Mouse (Mus musculus) liver, adult 2 months (tissue): ENCODE results near the gene Zbp1.

ENCODE experiments used
- CTCF ChIP-seq: fragments of 200-500 bp; IDR thresholded peaks from 2 replicates; pipeline ENCODE4 v1.5.1; 2011; ENCODE audit warnings: low read depth, low read length, control low read depth
- POLR2A ChIP-seq: fragments of 200-500 bp; IDR thresholded peaks from 2 replicates; pipeline ENCODE4 v1.6.1; 2011; ENCODE audit warnings: low read length, control low read depth; ENCODE audit not compliant: insufficient read depth; ENCODE audit errors: extremely low read depth

- TF ChIP-seq POLR2A: no peak
- no peak for TF ChIP-seq CTCF
These were observed 32.4 kb upstream of the Zbp1 start for GRCm38 (mm10) chr2:173251133-173251532.
